Mouse (Mus musculus): ENCODE results near the gene Exo1.

GRCm38 (mm10) chr1:175912038-175912437 is 31.7 kb downstream of the Exo1 start:
- TF ChIP-seq POLR2A (IDR thresholded peaks at IDR 0.05; ENCODE audit: borderline replicate concordance, extremely low read depth, low read depth, low read length) (no peak), CTCF (IDR thresholded peaks at IDR 0.05; ENCODE audit: insufficient read depth, low read length) (no peak)

Measured in lung, adult 2 months (tissue).